Mouse (Mus musculus): ENCODE measurements around the gene St7.

GRCm38 (mm10) chr6:17740128-17740527 lies 47.4 kb downstream of the St7 start:
- no peak for TF ChIP-seq CTCF (IDR thresholded peaks at IDR 0.05; ENCODE audit: low read depth)
- TF ChIP-seq EP300 (IDR thresholded peaks at IDR 0.05; ENCODE audit: low read depth): no peak
